Mouse (Mus musculus) left cerebral cortex, adult 11 months (tissue): Measurements from ENCODE around the gene Prrt4.
A peak's percentile ranks its signal among the peaks of the same experiment; 100 is the strongest.
"Not testable (repeated sequence)": the region's sequence is repeated elsewhere in the genome, so short reads cannot be mapped to it uniquely, and the experiment has no call there.

Source experiments
- DNase-seq: peaks from one replicate; pipeline ENCODE4 v3.0.0; 2022; ENCODE audit warnings: low spot score

The Prrt4 gene

DNA sequence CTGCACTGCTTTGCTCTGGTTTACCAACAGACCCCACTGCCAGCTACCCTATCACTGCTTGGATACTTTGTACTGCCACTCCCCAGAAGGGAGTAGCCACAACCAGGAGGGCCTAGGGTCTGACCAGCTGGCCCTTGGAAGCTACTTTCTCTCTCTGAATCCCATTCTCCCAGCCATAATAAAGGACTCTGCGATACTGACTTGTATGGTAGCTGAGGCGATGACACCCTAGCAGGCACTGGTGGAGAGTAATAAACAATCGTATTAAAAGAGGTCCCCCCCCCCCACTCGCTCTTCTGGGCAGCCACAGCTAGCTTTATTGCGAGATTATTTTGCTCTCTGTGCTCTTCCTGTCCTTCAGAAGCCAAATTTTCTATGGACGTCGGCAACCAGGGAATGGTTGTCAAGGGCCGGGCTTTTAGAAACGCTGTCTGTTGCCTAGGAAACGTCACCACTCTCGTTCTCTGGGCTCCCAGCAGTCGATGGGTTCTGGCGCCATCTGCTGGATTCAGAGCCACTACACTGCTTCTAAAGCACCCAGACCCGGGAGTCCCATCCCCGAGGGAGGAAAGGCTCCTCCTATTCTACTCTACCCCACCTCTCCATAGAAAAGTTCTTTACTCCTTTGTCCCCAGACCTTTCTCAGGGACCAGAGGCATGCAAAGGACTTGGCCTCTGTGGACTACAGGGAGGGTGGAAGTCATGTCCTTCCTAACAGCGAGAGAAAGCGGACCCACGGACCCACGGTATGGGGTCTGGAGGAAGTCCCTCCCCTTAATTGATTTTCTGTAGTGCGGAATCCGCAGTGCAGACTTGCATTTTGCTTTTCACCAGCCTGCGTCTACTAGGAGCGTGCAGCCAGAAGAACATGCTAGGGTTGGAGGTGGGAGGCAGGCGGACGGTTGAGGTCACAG is 19.2 kb upstream of the Prrt4 start:
- DNase-seq = peak; percentile 83

GRCm38 (mm10) chr6:29195846-29196698 is 16.7 kb upstream of the Prrt4 start:
- no peak for DNase-seq

DNA sequence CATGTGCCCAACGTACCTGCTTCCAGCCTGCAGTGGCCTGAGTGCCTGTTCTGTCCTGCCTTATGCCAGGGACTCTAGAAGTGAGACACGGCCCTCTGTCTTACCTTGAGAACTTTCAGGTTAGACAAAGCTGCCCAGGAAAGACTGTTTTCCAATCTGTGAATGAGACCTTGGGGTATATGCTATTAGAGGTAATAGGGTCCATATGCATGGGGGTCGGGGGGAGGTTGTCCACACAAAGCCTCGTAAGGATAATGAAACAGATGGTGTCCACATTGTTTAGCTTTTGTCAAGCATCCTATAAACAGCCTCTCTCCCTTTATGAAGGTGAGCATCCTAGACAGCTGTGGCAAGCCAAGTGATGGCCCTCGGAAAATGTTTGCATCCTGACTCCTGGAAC is 15.8 kb upstream of the Prrt4 start:
- DNase-seq = no peak

GRCm38 (mm10) chr6:29193961-29194750 is 14.8 kb upstream of the Prrt4 start:
- DNase-seq = no peak

DNA sequence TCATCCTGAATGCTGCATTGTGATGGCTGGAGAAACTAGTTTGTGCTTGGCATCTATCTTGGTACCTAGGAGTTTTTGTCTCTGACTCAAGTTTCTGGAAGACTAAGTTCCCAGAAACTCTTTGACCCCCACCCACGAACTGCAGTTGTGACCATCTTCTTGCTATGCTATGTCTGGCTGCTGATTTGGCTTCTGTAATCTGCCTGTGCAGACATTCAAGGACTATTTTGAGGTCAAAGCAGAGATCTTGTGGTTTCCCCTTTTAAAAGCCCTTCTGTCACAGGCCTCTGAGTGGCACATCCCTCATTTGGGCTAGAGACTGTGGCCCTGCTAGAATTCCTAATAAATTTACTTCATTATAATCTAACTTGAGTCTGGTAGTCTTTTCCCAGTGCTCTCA is 8.6 kb upstream of the Prrt4 start:
- DNase-seq = no peak

DNA sequence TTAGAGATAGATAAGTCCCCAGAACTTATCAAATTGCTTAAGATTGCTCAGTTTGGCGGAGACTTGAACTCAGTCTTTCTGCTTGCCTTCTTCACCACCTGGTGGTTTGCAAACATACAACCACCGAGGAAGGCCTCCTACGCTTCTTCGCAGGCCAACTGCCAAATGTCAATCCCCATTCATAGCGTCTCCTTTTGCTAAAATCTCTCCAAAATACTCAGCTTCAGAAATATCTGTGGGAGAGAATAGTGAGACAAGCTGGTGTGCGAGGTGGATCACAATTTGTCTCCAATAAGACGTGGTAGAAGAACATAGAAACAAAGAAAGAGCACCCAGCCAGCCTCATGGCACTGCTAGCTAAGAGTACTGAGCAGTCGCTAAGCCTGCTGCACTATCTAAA is 459 bp upstream of the Prrt4 start:
- no peak for DNase-seq

GRCm38 (mm10) chr6:29177901-29178879 is 1.2 kb downstream of the Prrt4 start:
- DNase-seq = no peak

- no peak for DNase-seq
These were observed 4.3 kb downstream of the Prrt4 start for GRCm38 (mm10) chr6:29175113-29175512.

- DNase-seq = no peak
These were observed 5.0 kb downstream of the Prrt4 start for GRCm38 (mm10) chr6:29174368-29174767.

- peak; percentile 49 for DNase-seq
These were observed 8.4 kb downstream of the Prrt4 start for GRCm38 (mm10) chr6:29170952-29171388.

- no peak for DNase-seq
These were observed 9.1 kb downstream of the Prrt4 start for GRCm38 (mm10) chr6:29170063-29170921.

GRCm38 (mm10) chr6:29169675-29170062 is 9.7 kb downstream of the Prrt4 start:
- DNase-seq = no peak

DNA sequence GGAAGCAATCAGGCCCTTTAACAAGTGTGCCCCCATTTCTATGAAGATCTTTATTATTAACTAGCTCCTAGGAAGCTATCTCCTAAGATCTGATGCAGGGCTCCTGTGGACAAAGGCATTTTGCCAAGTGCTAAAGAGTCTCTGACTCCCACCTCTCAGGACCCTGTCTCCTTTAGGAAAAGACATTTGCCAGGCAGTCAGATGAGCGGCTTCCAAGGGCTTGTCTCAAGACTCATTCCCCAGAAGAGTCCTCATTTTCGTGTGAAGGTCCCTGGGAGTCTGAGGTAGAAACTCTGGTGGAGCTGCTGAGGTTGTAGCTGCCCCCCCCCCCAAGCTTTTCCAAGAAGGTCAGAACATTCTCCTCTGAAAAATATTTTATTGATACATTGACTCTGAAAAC is 10.5 kb downstream of the Prrt4 start:
- no peak for DNase-seq

DNA sequence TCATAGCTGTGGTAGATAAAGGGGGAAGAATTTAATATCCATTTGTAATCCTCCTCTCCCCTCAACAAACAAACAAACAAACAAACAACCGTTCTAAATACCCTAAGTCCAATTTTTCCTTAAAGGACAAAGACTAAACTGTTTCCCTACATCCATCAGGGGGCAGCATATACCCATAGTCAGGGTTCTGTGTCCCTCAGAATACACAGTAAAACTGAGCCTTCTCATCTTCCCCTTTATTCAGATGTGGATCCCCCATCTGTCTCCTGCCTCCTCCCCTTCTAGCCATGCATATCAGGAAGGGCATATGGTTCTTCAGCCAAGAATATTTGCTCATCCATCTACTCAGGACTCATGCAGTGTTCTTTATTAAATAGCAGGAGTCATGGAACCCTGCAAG is 13.2 kb downstream of the Prrt4 start:
- DNase-seq = no peak

DNA sequence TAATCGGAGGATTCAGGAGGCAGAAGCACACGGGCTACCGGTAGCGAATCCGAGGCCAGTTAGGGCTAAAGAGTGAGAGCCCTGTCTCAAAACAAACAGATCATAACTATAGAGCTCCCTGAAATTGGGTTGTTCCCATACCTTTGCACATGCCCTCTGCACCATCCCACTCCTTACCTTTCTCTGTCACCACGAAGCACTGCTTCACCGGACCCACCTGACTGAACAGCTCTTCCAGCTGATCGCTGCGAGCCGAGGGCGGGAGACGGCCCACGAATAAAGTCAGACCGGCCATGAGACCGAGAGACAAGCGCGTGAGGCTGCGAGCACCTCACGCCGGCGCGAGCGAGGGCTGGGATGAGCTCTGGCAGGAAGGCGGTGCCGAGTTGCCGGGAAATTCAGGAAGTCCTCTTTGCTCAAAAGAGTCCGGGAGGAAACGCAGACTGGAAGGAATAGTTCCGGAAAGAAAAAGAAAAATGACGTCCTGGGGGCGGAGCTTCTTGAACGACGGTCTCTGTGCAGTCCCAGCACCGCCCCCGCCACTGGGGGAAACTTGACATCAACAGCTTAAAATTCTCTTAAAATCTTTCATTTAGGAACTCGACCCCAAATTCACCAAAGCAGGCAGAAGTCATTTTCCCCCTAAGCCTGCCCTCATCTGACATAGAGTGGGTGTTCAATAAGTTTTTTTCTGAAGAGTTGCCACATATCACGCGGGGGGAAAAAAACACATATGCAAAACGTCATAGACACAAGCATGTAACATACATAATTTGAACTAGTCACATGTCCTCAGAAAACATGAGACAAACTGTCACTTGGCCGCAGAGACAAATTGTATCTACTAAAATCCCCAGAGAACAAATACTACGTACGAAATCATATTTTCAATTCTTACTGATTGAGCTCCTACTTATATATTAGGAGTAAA is 14.8 kb downstream of the Prrt4 start, which contains the start of gene Rbm28:
Rbm28 (minus strand) TSS at position 693 of the 931 bp plus-strand sequence.
- DNase-seq = peak; percentile 81

GRCm38 (mm10) chr6:29161291-29161690 is 18.1 kb downstream of the Prrt4 start:
- DNase-seq = not testable (repeated sequence)

DNA sequence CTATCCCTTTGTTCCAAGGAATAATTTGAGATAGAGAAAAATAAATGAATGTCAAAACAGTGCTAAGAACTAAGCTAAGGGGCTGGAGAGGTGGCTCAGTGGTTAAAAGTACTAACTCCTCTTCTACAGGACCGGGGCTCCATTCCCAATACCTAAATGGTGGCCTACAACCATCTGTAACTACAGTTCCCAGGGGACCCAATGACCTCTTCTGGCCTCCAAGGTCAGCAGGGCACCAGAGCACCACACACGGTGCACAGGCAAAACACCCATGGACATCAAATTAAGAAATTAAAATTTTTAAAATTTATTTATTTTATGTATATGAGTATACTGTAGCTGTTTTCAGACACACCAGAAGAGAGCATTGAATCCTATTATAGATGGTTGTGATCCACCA is 18.6 kb downstream of the Prrt4 start:
- no peak for DNase-seq

- no peak for DNase-seq
These were observed 23.1 kb downstream of the Prrt4 start for GRCm38 (mm10) chr6:29156326-29156725.

DNA sequence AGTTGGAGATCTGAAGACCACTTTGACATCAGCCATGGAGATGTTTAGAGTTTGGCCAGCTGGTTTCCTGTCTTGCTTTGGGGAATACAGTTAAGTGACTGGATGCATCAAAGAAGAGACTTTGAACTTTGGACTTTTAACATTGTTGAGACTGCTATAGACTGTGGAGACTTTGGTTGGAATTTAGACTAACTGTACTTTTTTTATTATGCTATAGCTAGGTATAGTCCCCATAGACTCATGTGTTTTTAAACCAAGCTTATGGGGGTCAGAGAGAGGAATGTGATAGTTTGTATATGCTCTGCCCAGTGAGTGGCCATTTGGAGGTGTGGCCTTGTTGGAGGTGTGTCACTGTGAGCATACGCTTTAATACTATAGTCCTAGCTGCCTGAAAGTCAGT is 29.4 kb downstream of the Prrt4 start:
- DNase-seq = no peak
